Mouse (Mus musculus) myocyte (in vitro differentiated cells): Measurements from ENCODE around the gene Brpf3. TPM values are rescaled to one million over a fixed set of nuclear protein-coding genes. Genes with fewer than 3 reads are reported as not detected.
"Not testable (repeated sequence)": the region's sequence is repeated elsewhere in the genome, so short reads cannot be mapped to it uniquely, and the experiment has no call there.

ENCODE experiments used
- H3K27me3 ChIP-seq: one replicate; pipeline ENCODE4 v1.6.1; 2011; ENCODE audit not compliant: control insufficient read depth, insufficient read depth, insufficient read length
- H3K36me3 ChIP-seq: one replicate; pipeline ENCODE4 v1.6.1; 2011; ENCODE audit not compliant: control insufficient read depth, insufficient read depth
- H3K4me2 ChIP-seq: one replicate; pipeline ENCODE4 v1.6.1; 2011; ENCODE audit warnings: low read depth, control low read depth
- H3K4me3 ChIP-seq: one replicate; pipeline ENCODE4 v1.5.1; 2011; ENCODE audit warnings: mild to moderate bottlenecking, control low read depth, moderate library complexity
- H3K79me2 ChIP-seq: one replicate; pipeline ENCODE4 v1.6.1; 2011; ENCODE audit not compliant: control insufficient read depth, insufficient read depth
- H3ac ChIP-seq: one replicate; pipeline ENCODE4 v1.6.1; 2011; ENCODE audit not compliant: control insufficient read depth, insufficient read length
- CEBPB ChIP-seq: IDR thresholded peaks from 2 replicates; pipeline ENCODE4 v1.6.1; 2011; ENCODE audit warnings: mild to moderate bottlenecking, moderate library complexity; ENCODE audit not compliant: poor library complexity, insufficient read depth, severe bottlenecking
- E2F4 ChIP-seq: IDR thresholded peaks from one replicate; pipeline ENCODE4 v1.6.1; 2011; ENCODE audit warnings: mild to moderate bottlenecking, control low read depth, moderate library complexity; ENCODE audit not compliant: insufficient read depth
- MAX ChIP-seq: IDR thresholded peaks from one replicate; pipeline ENCODE4 v1.6.1; 2011; ENCODE audit warnings: low read depth, mild to moderate bottlenecking, control low read depth
- MYOD1 ChIP-seq, 3 experiments: IDR thresholded peaks; one replicate each; pipeline ENCODE4 v1.6.1; 2011; ENCODE audit warnings: control low read depth in 2 of 3, low read depth in 2 of 3, mild to moderate bottlenecking in 2 of 3, moderate library complexity in 1 of 3; ENCODE audit not compliant: insufficient read length in 2 of 3, control insufficient read depth in 1 of 3
- MYOG ChIP-seq, 3 experiments: IDR thresholded peaks; one replicate each; pipeline ENCODE4 v1.6.1; 2011; ENCODE audit warnings: control low read depth in 2 of 3, low read depth in 2 of 3, mild to moderate bottlenecking in 2 of 3; ENCODE audit not compliant: insufficient read length in 2 of 3, control insufficient read depth in 1 of 3, insufficient read depth in 1 of 3
- POLR2A ChIP-seq: IDR thresholded peaks from one replicate; pipeline ENCODE4 v1.6.1; 2011; ENCODE audit warnings: low read depth, mild to moderate bottlenecking, control low read depth, moderate library complexity; ENCODE audit not compliant: insufficient read length
- POLR2AphosphoS2 ChIP-seq: IDR thresholded peaks from one replicate; pipeline ENCODE4 v1.6.1; 2011; ENCODE audit warnings: low read depth, control low read depth; ENCODE audit not compliant: insufficient read length
- REST ChIP-seq: IDR thresholded peaks from one replicate; pipeline ENCODE4 v1.6.1; 2011; ENCODE audit warnings: mild to moderate bottlenecking, control low read depth, moderate library complexity; ENCODE audit not compliant: insufficient read depth, insufficient read length
- SRF ChIP-seq: IDR thresholded peaks from one replicate; pipeline ENCODE4 v1.6.1; 2011; ENCODE audit warnings: low read depth; ENCODE audit not compliant: control insufficient read depth, insufficient read length
- TCF12 ChIP-seq: IDR thresholded peaks from one replicate; pipeline ENCODE4 v1.6.1; 2011; ENCODE audit warnings: mild to moderate bottlenecking, control low read depth; ENCODE audit not compliant: poor library complexity, insufficient read depth, severe bottlenecking
- TCF3 ChIP-seq: IDR thresholded peaks from one replicate; pipeline ENCODE4 v1.6.1; 2011; ENCODE audit warnings: low read depth, control low read depth; ENCODE audit not compliant: insufficient read length
- USF1 ChIP-seq: IDR thresholded peaks from one replicate; pipeline ENCODE4 v1.6.1; 2011; ENCODE audit warnings: low read depth, mild to moderate bottlenecking, control low read depth, moderate library complexity
- polyA plus RNA-seq: library from polyadenylated mRNA; unstranded; fragments of >200 nt; fragmentation: generic; extraction: Trizol; gene quantifications from one replicate; pipeline ENCODE4 v1.2.1, GENCODE M21; 2012; ENCODE audit warnings: missing spikeins

The Brpf3 gene
- polyA plus RNA-seq, 1 experiment = 6.7 TPM

DNA sequence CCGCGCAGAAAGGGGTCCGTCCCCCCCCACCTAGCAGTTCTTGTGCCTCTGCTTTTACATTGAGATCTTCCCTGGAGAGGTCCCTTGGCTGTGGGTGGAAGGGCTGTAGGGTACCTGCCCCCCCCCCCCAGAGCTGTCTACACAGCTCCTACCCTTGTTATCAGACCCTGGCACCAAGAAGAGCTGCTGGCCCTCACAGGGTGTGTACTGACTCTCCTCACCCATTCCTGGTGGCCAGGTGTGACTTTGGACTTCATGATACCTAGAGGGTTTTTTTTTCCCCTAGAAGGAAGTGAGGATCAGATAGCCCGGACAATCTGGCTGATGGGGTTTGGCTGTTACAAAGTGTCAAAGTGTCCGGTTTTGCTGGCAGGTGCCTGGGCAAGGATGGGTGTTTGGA, 29.6 kb upstream of the Brpf3 start:
- no peak for TF ChIP-seq MAX
- TF ChIP-seq CEBPB = no peak
- no peak for TF ChIP-seq MYOD1 (IDR thresholded peaks at IDR 0.05; ENCODE audit: control insufficient read depth in 1 of 3, insufficient read length in 2 of 3, low read depth in 2 of 3)
- no peak for TF ChIP-seq MYOG (IDR thresholded peaks at IDR 0.05; ENCODE audit: control insufficient read depth in 1 of 3, insufficient read depth in 1 of 3, insufficient read length in 2 of 3, low read depth in 2 of 3)
- no peak for TF ChIP-seq TCF12
- TF ChIP-seq POLR2A = no peak
- no peak for TF ChIP-seq TCF3
- no peak for TF ChIP-seq POLR2AphosphoS2
- no peak for TF ChIP-seq E2F4
- TF ChIP-seq REST = no peak
- TF ChIP-seq USF1 = no peak
- no peak for TF ChIP-seq SRF
- H3ac ChIP-seq = no peak overlapping the region

GRCm38 (mm10) chr17:28774303-28774702, 26.6 kb upstream of the Brpf3 start:
- H3K79me2 ChIP-seq, H3K36me3 ChIP-seq: not testable (repeated sequence)

More for the DNA sequence above, 29.6 kb upstream of the Brpf3 start:
- H3K79me2 ChIP-seq = no peaks in the 10 kb centered on the region
- H3K36me3 ChIP-seq = no peaks in the 10 kb centered on the region
- H3K27me3 ChIP-seq = peaks cover 26% of the 10 kb centered on the region
- no peak overlapping the region for H3K4me3 ChIP-seq
- no peak overlapping the region for H3K4me2 ChIP-seq

DNA sequence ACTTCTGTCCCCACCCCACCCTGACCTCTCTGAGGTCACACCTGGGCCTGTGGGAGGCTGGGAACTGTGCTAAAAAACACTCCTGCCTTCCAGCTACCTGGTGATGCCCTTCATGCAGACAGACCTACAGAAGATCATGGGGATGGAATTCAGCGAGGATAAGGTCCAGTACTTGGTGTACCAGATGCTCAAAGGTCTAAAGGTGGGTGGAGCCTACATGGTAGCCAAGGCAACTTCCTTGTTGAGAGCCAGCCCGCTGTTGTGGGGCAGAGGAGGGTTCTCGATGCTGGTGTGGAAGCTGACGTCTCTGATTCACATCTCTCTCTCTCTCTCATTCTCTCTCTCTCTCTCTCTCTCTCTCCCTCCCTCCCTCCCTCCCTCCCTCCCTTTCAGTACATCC, 25.7 kb upstream of the Brpf3 start:
- H3K36me3 ChIP-seq = no peaks in the 10 kb centered on the region
- TF ChIP-seq E2F4 (no peak), POLR2A (no peak), CEBPB (no peak), POLR2AphosphoS2 (no peak), MYOG (IDR thresholded peaks at IDR 0.05; ENCODE audit: control insufficient read depth in 1 of 3, insufficient read depth in 1 of 3, insufficient read length in 2 of 3, low read depth in 2 of 3) (no peak), USF1 (no peak), TCF3 (no peak), REST (no peak), TCF12 (no peak), MYOD1 (IDR thresholded peaks at IDR 0.05; ENCODE audit: control insufficient read depth in 1 of 3, insufficient read length in 2 of 3, low read depth in 2 of 3) (no peak), SRF (no peak), MAX (no peak)
- no peak overlapping the region for H3K4me3 ChIP-seq
- peaks cover 12% of the 10 kb centered on the region for H3K27me3 ChIP-seq
- H3ac ChIP-seq = no peak overlapping the region
- no peak overlapping the region for H3K4me2 ChIP-seq
- H3K79me2 ChIP-seq = no peaks in the 10 kb centered on the region

More at GRCm38 (mm10) chr17:28774303-28774702, 26.6 kb upstream of the Brpf3 start:
- H3ac ChIP-seq, H3K4me2 ChIP-seq, H3K4me3 ChIP-seq: not testable (repeated sequence)
- H3K27me3 ChIP-seq = peaks cover 20% of the 10 kb centered on the region

DNA sequence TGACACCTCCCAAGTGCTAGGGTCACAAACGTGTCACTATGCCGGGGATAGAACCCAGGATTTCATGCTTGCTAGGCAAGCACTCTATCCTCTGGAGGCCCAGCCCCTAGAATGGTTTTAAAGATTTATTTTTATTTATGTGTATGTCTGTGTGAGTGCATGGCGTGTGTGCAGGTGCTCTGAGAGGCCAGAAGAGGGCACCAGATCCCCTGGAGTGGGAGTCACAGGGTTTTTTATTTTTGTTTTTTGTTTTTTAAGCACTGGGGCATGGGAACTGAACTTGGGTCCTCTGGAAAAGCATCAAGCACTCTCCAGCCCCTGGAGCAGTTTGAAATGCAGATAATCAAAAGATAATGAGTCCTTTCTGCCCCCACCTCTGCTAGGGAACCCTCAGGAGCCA, 24.1 kb upstream of the Brpf3 start:
- H3ac ChIP-seq = no peak overlapping the region
- no peaks in the 10 kb centered on the region for H3K36me3 ChIP-seq
- no peaks in the 10 kb centered on the region for H3K79me2 ChIP-seq
- H3K4me3 ChIP-seq = no peak overlapping the region
- TF ChIP-seq SRF (no peak), TCF12 (no peak), E2F4 (no peak), TCF3 (no peak), POLR2A (no peak)
- no peaks in the 10 kb centered on the region for H3K27me3 ChIP-seq
- H3K4me2 ChIP-seq = no peak overlapping the region

DNA sequence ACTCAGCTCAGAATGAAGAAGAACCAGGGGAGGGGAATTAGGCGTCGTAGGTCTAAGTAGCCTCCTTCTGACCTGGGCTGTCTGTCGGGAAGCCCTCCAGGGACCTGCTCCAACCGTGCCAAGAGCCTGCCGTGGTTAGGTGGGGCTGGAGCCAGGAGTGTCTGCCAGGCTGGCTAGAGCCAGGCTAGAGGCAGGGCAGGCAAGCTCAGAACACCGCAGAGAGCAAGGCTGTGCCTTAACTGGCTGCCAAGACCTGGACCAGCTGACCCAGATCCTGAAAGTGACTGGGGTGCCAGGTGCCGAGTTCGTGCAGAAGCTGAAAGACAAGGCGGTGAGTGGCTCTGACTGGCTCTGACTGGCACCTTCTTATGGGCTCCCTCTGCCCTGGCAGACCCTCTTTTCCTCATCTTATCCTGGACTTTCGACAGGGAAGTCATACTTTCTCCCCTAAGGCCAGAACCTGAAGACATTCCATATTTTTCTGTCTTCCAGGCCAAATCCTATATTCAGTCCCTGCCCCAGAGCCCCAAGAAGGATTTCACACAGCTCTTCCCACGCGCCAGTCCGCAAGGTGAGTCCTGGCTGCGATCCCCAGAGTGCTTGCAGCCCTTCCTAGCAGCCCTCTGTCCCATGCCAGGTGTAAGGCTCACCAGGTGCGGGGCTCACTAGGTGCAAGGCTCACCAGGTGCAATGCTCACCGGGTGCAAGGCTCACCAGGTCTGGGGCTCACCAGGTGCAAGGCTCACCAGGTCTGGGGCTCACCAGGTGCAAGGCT, 23.5 kb upstream of the Brpf3 start:
- TF ChIP-seq TCF12 = no peak
- TF ChIP-seq REST = no peak
- TF ChIP-seq CEBPB = no peak
- TF ChIP-seq MYOD1 (IDR thresholded peaks at IDR 0.05; ENCODE audit: control insufficient read depth in 1 of 3, insufficient read length in 2 of 3, low read depth in 2 of 3) = no peak
- TF ChIP-seq POLR2AphosphoS2 = no peak
- TF ChIP-seq MAX = no peak
- TF ChIP-seq TCF3 = no peak
- no peak for TF ChIP-seq USF1
- no peak for TF ChIP-seq E2F4
- no peak for TF ChIP-seq MYOG (IDR thresholded peaks at IDR 0.05; ENCODE audit: control insufficient read depth in 1 of 3, insufficient read depth in 1 of 3, insufficient read length in 2 of 3, low read depth in 2 of 3)
- TF ChIP-seq SRF = no peak
- no peak overlapping the region for H3ac ChIP-seq
- no peaks in the 10 kb centered on the region for H3K36me3 ChIP-seq
- no peak overlapping the region for H3K4me3 ChIP-seq
- H3K27me3 ChIP-seq = no peaks in the 10 kb centered on the region
- H3K79me2 ChIP-seq = no peaks in the 10 kb centered on the region
- no peak overlapping the region for H3K4me2 ChIP-seq
